Mouse (Mus musculus) hindbrain, embryonic 15.5 days (tissue): ENCODE measurements around the gene Ddx23. TPM values are rescaled to one million over a fixed set of nuclear protein-coding genes. Genes with fewer than 3 reads are reported as not detected.

Source experiments
- ATAC-seq: fragments of 200-750 bp; cut with Nextera tagmentation; 2 replicates; pipeline ENCODE4 v1.8.0; 2017; ENCODE audit warnings: low read depth, moderate number of reproducible peaks, moderate TSS enrichment; ENCODE audit not compliant: low FRiP score
- H3K27ac ChIP-seq: fragments of 300-500 bp; sonication (generic); replicated peaks from 2 replicates; pipeline ENCODE4 v1.5.1; 2015; ENCODE audit warnings: mild to moderate bottlenecking, inconsistent platforms
- H3K27me3 ChIP-seq: fragments of 300-500 bp; sonication (generic); 2 replicates; pipeline ENCODE4 v1.6.1; 2015; ENCODE audit warnings: control low read depth, inconsistent platforms
- H3K36me3 ChIP-seq: fragments of 300-500 bp; sonication (generic); 2 replicates; pipeline ENCODE4 v1.6.1; 2015; ENCODE audit warnings: control low read depth, inconsistent platforms
- H3K4me1 ChIP-seq: fragments of 300-500 bp; sonication (generic); replicated peaks from 2 replicates; pipeline ENCODE4 v1.6.1; 2015; ENCODE audit warnings: control low read depth, inconsistent platforms
- H3K4me2 ChIP-seq: fragments of 300-500 bp; sonication (generic); 2 replicates; pipeline ENCODE4 v1.6.1; 2015; ENCODE audit warnings: moderate library complexity, mild to moderate bottlenecking, inconsistent platforms
- H3K4me3 ChIP-seq: fragments of 300-500 bp; sonication (generic); 2 replicates; pipeline ENCODE4 v1.5.1; 2015; ENCODE audit warnings: mild to moderate bottlenecking, inconsistent platforms
- H3K9ac ChIP-seq: fragments of 300-500 bp; sonication (generic); 2 replicates; pipeline ENCODE4 v1.6.1; 2015; ENCODE audit warnings: inconsistent platforms
- H3K9me3 ChIP-seq: fragments of 300-500 bp; sonication (generic); 2 replicates; pipeline ENCODE4 v1.6.1; 2016; ENCODE audit warnings: control low read depth, inconsistent platforms
- WGBS: fragments of 180-500 bp; shearing (Covaris S2); methylation state at CpG from one replicate; pipeline ENCODE4 v1.1.7; 2015; 5-methylcytosine and 5-hydroxymethylcytosine counted together
- polyA plus RNA-seq: library from polyadenylated mRNA; unstranded; fragments of >200 nt; fragmentation: Nextera tagmentation; extraction: Ambion mirVana; gene quantifications from 2 replicates; pipeline ENCODE4 v1.2.1, GENCODE M21; 2015

Ddx23 gene
- polyA plus RNA-seq, 1 experiment from 2014 or later = 19.4 TPM

GRCm38 (mm10) chr15:98629464-98629863 is 33.2 kb downstream of the Ddx23 start:
- H3K9me3 ChIP-seq = no peaks in the 10 kb centered on the region
- H3K27me3 ChIP-seq = peaks cover 5% of the 10 kb centered on the region; the same call in 1 of the 2 replicates
- ATAC-seq = no peak
- H3K4me3 ChIP-seq = no peak overlapping the region
- peak overlapping the region; percentile 50; the same call in 1 of the 2 replicates for H3K4me2 ChIP-seq
- WGBS = 55% methylated on average over 6 of the region's 6 CpGs
- H3K9ac ChIP-seq = no peak overlapping the region
- no peaks in the 10 kb centered on the region for H3K36me3 ChIP-seq
- peaks cover 47% of the 10 kb centered on the region for H3K4me1 ChIP-seq
- peak overlapping the region; percentile 59 for H3K27ac ChIP-seq

DNA sequence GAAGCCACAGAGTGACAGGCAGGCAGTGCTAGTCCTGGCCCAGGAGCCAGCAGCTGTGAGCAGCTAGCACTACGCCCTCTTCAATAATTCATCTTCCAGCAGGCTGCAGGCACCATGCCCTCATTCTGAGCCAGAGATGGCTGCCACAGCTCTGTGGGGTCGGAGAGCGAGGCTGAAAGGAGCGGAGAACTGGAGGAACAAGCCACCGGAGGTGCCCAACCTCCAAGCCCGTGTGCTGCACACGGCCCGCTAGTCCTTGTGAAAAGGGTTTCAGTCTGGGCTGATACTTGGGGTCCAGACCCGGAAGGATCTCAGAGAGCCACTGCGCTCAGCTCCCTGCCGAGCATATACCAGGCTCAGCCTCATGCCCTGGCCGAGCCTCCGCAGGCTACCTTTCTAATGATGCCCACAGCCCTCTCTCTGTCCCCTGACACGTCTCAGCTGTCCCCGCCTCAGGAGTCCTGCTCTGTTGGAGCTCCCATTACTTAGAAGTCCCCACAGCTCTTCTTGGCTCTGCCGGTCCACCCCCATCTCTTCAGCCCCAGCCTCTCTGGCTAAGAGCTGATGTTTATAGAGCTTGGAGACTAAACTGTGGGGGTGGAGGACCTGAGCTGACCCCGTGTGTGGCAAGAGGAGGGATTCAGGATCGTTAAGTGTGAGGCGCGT is 34.0 kb downstream of the Ddx23 start:
- H3K27me3 ChIP-seq = peaks cover 5% of the 10 kb centered on the region; the same call in 1 of the 2 replicates
- H3K4me3 ChIP-seq = peak overlapping the region; percentile 12; the same call in 1 of the 2 replicates
- H3K27ac ChIP-seq = peak overlapping the region; percentile 59
- H3K9me3 ChIP-seq = no peaks in the 10 kb centered on the region
- H3K4me1 ChIP-seq = peaks cover 47% of the 10 kb centered on the region
- H3K9ac ChIP-seq = peak overlapping the region; percentile 23
- peak overlapping the region; percentile 50 for H3K4me2 ChIP-seq
- ATAC-seq = no peak
- 7% methylated on average over 20 of the region's 20 CpGs for WGBS
- H3K36me3 ChIP-seq = no peaks in the 10 kb centered on the region

DNA sequence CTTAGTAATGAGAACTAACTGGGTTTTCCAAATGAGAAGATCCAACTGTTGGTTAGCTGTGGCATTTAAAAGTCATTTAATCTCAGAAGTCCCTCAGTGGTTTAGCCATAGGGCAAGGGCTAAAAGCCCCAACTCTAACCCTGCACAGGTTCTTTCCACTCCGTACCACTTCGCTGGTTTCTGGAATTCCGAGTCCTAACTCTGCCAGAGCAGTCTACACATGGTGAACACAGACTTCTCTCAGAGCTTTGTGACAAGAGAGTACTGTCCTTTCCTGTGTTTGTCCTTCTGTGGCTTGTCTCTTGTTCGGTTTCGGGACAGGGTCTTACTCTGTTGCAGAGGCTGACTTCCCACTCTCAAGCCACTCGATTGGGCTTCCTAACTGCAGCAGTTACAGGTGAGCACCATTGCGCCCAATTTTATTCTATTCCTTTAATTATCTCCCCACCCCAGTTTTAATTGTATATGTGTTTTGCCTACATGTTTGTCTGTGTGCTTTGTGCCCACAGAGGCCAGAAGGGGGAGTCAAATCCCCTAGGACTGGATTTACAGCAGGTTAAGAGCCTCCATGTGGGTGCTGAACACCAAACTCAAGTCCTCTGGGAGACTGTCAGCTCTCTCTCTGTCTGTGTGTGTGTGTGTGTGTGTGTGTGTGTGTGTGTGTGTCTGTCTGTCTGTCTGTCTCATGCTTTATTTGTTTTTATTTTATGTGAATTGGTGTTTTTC is 36.0 kb downstream of the Ddx23 start:
- no peak overlapping the region for H3K9ac ChIP-seq
- H3K36me3 ChIP-seq = no peaks in the 10 kb centered on the region
- H3K4me3 ChIP-seq = no peak overlapping the region
- no peak for ATAC-seq
- peaks cover 28% of the 10 kb centered on the region for H3K4me1 ChIP-seq
- H3K4me2 ChIP-seq = no peak overlapping the region
- no peak overlapping the region for H3K27ac ChIP-seq
- peaks cover 5% of the 10 kb centered on the region; the same call in 1 of the 2 replicates for H3K27me3 ChIP-seq
- 80% methylated on average over 7 of the region's 7 CpGs for WGBS
- no peaks in the 10 kb centered on the region for H3K9me3 ChIP-seq

- Histone ChIP-seq H3K27me3 (peaks cover 5% of the 10 kb centered on the region; the same call in 1 of the 2 replicates), H3K4me3 (no peak overlapping the region), H3K9ac (no peak overlapping the region), H3K27ac (no peak overlapping the region), H3K4me1 (peaks cover 22% of the 10 kb centered on the region), H3K4me2 (no peak overlapping the region), H3K36me3 (no peaks in the 10 kb centered on the region), H3K9me3 (no peaks in the 10 kb centered on the region)
- ATAC-seq = no peak
- 15% methylated on average over 8 of the region's 8 CpGs for WGBS
These were observed 36.6 kb downstream of the Ddx23 start for GRCm38 (mm10) chr15:98626078-98626477.

- H3K4me1 ChIP-seq = peaks cover 4% of the 10 kb centered on the region
- H3K36me3 ChIP-seq = no peaks in the 10 kb centered on the region
- H3K27me3 ChIP-seq = no peaks in the 10 kb centered on the region
- no peak overlapping the region for H3K9ac ChIP-seq
- no peak overlapping the region for H3K4me2 ChIP-seq
- no peaks in the 10 kb centered on the region for H3K9me3 ChIP-seq
- ATAC-seq = no peak
- no peak overlapping the region for H3K4me3 ChIP-seq
- 57% methylated on average over 5 of the region's 5 CpGs for WGBS
- H3K27ac ChIP-seq = no peak overlapping the region
These were observed 39.3 kb downstream of the Ddx23 start for GRCm38 (mm10) chr15:98623361-98623821.

- Histone ChIP-seq H3K4me3 (no peak overlapping the region), H3K9ac (no peak overlapping the region), H3K36me3 (no peaks in the 10 kb centered on the region), H3K27me3 (no peaks in the 10 kb centered on the region), H3K9me3 (no peaks in the 10 kb centered on the region), H3K4me1 (no peaks in the 10 kb centered on the region), H3K27ac (no peak overlapping the region), H3K4me2 (no peak overlapping the region)
- ATAC-seq = no peak
- whole genome bisulfite sequencing = 18% methylated on average over 6 of the region's 6 CpGs
These were observed 40.0 kb downstream of the Ddx23 start for GRCm38 (mm10) chr15:98622721-98623120.

GRCm38 (mm10) chr15:98622199-98622598 is 40.5 kb downstream of the Ddx23 start:
- ATAC-seq = no peak
- WGBS = 6% methylated on average over 7 of the region's 7 CpGs
- Histone ChIP-seq H3K27ac (no peak overlapping the region), H3K9ac (no peak overlapping the region), H3K4me1 (no peaks in the 10 kb centered on the region; the same call in 1 of the 2 replicates), H3K4me2 (no peak overlapping the region), H3K4me3 (no peak overlapping the region), H3K27me3 (no peaks in the 10 kb centered on the region), H3K9me3 (no peaks in the 10 kb centered on the region), H3K36me3 (no peaks in the 10 kb centered on the region)

- no peaks in the 10 kb centered on the region for H3K9me3 ChIP-seq
- ATAC-seq = no peak
- no peak overlapping the region for H3K4me3 ChIP-seq
- H3K4me2 ChIP-seq = peak overlapping the region; percentile 19; the same call in 1 of the 2 replicates
- peaks cover 10% of the 10 kb centered on the region for H3K4me1 ChIP-seq
- no peak overlapping the region for H3K9ac ChIP-seq
- no peaks in the 10 kb centered on the region for H3K27me3 ChIP-seq
- H3K36me3 ChIP-seq = no peaks in the 10 kb centered on the region
- WGBS = 1% methylated on average over 12 of the region's 12 CpGs
- no peak overlapping the region for H3K27ac ChIP-seq
These were observed 45.5 kb downstream of the Ddx23 start for GRCm38 (mm10) chr15:98617176-98617537.

DNA sequence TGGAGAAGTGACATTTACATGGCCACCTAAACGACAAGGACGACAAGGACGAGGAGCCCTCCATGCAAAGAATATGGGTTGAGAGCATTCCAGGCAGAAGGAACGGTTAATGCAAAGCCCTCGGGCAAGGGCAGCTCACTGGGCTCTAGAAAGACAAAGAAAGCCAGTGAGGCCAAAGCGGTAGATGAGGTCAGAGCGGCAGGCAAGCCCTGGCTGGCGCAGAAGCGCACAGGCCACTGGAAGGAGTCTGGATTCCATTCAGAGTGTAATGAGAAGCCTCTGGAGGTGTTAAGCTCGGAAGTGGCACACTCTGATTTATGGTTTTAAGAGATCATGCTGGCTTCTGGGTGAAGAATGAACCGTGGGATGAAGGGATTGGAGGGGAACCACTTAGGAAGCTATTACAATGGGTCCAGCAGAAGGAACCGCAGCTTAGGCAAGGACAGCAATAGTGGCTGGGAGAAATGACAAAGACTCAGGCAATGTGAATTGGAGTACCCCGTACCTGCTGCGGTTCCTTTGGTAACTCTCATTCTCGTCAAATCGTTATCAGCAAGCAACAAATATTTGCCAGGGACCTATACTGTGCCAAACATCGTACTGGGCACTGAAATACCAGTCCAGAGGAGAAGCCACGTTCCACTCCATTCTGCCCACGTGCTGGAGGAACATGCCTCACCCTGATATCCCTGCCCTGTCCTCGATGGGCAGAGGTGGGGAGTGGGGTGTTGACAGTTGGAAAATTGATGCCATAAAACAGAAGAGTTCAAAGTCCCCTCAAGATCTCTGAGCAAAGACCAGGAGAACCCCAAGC is 46.1 kb downstream of the Ddx23 start:
- Histone ChIP-seq H3K4me2 (peak overlapping the region; percentile 19; the same call in 1 of the 2 replicates), H3K36me3 (no peaks in the 10 kb centered on the region), H3K4me1 (peaks cover 10% of the 10 kb centered on the region), H3K27ac (no peak overlapping the region), H3K27me3 (no peaks in the 10 kb centered on the region), H3K4me3 (no peak overlapping the region), H3K9ac (no peak overlapping the region), H3K9me3 (no peaks in the 10 kb centered on the region)
- ATAC-seq = peak; percentile 43; the same call in 1 of the 2 replicates
- 40% methylated on average over 20 of the region's 20 CpGs for WGBS

DNA sequence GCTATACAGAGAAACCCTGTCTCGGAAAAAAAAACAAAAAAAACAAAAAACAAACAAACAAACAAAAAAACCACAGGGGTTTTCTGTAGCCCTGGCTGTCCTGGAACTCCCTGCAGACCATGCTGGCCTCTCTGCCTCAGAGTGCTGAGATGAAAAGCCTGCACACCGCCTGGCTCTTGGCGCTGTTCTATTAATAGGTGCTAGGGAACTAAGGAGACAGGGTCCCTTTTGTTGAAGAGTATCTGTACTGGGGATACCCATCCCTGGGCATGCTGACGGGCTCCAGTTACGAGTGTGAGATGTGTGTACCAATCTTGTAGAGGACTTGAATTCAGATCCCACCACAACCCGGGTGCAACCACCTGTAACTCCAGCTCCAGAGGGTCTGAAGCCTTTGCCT is 46.9 kb downstream of the Ddx23 start:
- WGBS = 66% methylated on average over 6 of the region's 6 CpGs

GRCm38 (mm10) chr15:98614971-98615370 is 47.7 kb downstream of the Ddx23 start:
- H3K9me3 ChIP-seq = no peaks in the 10 kb centered on the region
- H3K4me3 ChIP-seq = no peak overlapping the region
- no peak for ATAC-seq
- H3K4me1 ChIP-seq = peaks cover 15% of the 10 kb centered on the region
- 41% methylated on average over 6 of the region's 6 CpGs for WGBS
- H3K27me3 ChIP-seq = no peaks in the 10 kb centered on the region
- no peaks in the 10 kb centered on the region for H3K36me3 ChIP-seq
- H3K4me2 ChIP-seq = no peak overlapping the region
- H3K27ac ChIP-seq = no peak overlapping the region
- H3K9ac ChIP-seq = no peak overlapping the region

More for the DNA sequence above, 46.9 kb downstream of the Ddx23 start:
- H3K4me3 ChIP-seq = no peak overlapping the region
- H3K9me3 ChIP-seq = no peaks in the 10 kb centered on the region
- no peak overlapping the region for H3K4me2 ChIP-seq
- peaks cover 10% of the 10 kb centered on the region for H3K4me1 ChIP-seq
- H3K27ac ChIP-seq = no peak overlapping the region
- no peak for ATAC-seq
- no peaks in the 10 kb centered on the region for H3K36me3 ChIP-seq
- H3K9ac ChIP-seq = no peak overlapping the region
- H3K27me3 ChIP-seq = no peaks in the 10 kb centered on the region

DNA sequence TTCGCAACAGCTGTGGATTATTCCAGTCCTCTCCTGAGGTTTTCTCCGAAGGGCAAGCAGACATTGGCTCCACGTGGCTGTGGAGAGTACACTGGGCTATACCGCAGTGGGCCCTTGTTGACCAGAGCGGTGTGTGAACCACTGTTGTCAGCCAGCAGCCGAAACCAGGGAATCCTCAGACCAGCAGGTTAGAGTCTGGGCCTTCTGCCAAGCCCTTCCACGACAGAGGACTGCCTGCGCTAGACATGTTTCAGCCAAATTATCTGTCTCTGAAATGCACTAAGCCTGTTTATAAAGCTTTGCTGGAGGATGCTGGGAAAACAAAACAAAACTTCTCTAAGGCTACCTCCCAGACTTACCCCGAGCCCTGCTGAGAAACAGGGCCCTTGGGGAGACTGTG is 48.1 kb downstream of the Ddx23 start:
- H3K9ac ChIP-seq = no peak overlapping the region
- H3K27ac ChIP-seq = no peak overlapping the region

More for the DNA sequence above, 48.1 kb downstream of the Ddx23 start:
- Histone ChIP-seq H3K36me3 (no peaks in the 10 kb centered on the region), H3K4me1 (peaks cover 16% of the 10 kb centered on the region), H3K4me3 (no peak overlapping the region), H3K4me2 (no peak overlapping the region), H3K9me3 (no peaks in the 10 kb centered on the region), H3K27me3 (no peaks in the 10 kb centered on the region)
- ATAC-seq = no peak
- 36% methylated on average over 9 of the region's 9 CpGs for WGBS
